Mouse (Mus musculus): ENCODE results near the gene Kmt2d. TPM values are rescaled to one million over a fixed set of nuclear protein-coding genes. Genes with fewer than 3 reads are reported as not detected.

Gene Kmt2d
- polyA plus RNA-seq, 1 experiment from 2014 or later = 13.3 TPM

GRCm38 (mm10) chr15:98839161-98839560, 31.8 kb downstream of the Kmt2d start:
- ATAC-seq (ENCODE audit: low FRiP score) = no peak
- Histone ChIP-seq H3K4me3 (ENCODE audit: low read depth, low read length) (no peak overlapping the region), H3K36me3 (ENCODE audit: control insufficient read depth, insufficient read depth, low read length) (peaks cover 70% of the 10 kb centered on the region), H3K4me1 (ENCODE audit: control insufficient read depth, insufficient read depth, low read length) (no peaks in the 10 kb centered on the region), H3K9me3 (ENCODE audit: control insufficient read depth, low read length) (no peaks in the 10 kb centered on the region), H3K9ac (ENCODE audit: low read length) (no peak overlapping the region), H3K27me3 (ENCODE audit: control insufficient read depth, insufficient read depth, low read length) (no peaks in the 10 kb centered on the region), H3K4me2 (no peak overlapping the region), H3K27ac (ENCODE audit: low read depth, low read length) (no peak overlapping the region)
- DNase-seq (ENCODE audit: low spot score, missing footprints) = no peak
- WGBS = 94% methylated on average over 14 of the region's 14 CpGs

- no peaks in the 10 kb centered on the region for H3K4me1 ChIP-seq (ENCODE audit: control insufficient read depth, insufficient read depth, low read length)
- no peak overlapping the region for H3K27ac ChIP-seq (ENCODE audit: low read depth, low read length)
- no peaks in the 10 kb centered on the region for H3K27me3 ChIP-seq (ENCODE audit: control insufficient read depth, insufficient read depth, low read length)
- no peak overlapping the region for H3K4me2 ChIP-seq
- WGBS = 76% methylated on average over 4 of the region's 4 CpGs
- DNase-seq (ENCODE audit: low spot score, missing footprints) (no peak), ATAC-seq (ENCODE audit: low FRiP score) (no peak)
- no peak overlapping the region for H3K9ac ChIP-seq (ENCODE audit: low read length)
- H3K36me3 ChIP-seq (ENCODE audit: control insufficient read depth, insufficient read depth, low read length) = peaks cover 70% of the 10 kb centered on the region
- H3K4me3 ChIP-seq (ENCODE audit: low read depth, low read length) = no peak overlapping the region
- no peaks in the 10 kb centered on the region for H3K9me3 ChIP-seq (ENCODE audit: control insufficient read depth, low read length)
Observed at GRCm38 (mm10) chr15:98837743-98838103, 33.3 kb downstream of the Kmt2d start.

DNA sequence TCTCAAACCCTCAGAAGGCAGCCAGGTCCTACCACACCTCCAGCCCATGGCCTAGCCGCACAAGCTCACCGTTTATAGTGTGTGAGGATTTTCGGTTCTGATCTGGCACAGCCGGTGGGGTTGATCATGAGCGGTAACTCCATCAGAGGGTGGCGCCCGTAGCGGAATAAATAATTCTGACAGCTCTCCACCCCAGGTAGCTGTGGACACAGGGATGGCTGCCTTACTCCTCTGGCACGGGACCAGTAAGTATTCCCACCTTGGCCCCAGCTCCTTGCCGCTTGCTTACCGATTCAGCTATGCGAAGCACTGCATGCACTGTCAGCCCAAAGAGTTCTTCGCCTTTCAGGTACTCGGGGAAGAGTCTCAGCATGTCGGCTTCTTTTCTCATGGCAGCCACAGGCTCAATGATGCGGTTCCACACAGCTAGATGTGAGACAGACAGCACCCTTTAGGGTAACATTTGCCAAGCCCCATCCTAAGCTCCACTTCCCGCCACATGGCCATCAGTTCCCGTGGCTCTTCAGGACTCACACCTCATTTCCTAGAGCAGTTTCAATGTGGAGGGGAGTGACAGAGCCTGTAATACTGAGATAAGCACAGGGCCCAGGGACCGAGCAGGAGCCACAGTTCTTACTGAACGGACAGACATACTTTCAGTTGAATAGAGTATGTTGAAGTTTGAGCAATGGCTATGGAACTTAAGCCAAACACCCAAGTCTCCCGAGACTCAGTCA, 33.8 kb downstream of the Kmt2d start:
- Histone ChIP-seq H3K4me1 (ENCODE audit: control insufficient read depth, insufficient read depth, low read length) (no peaks in the 10 kb centered on the region), H3K4me2 (no peak overlapping the region), H3K9me3 (ENCODE audit: control insufficient read depth, low read length) (no peaks in the 10 kb centered on the region), H3K4me3 (ENCODE audit: low read depth, low read length) (no peak overlapping the region), H3K9ac (ENCODE audit: low read length) (no peak overlapping the region), H3K27me3 (ENCODE audit: control insufficient read depth, insufficient read depth, low read length) (no peaks in the 10 kb centered on the region), H3K36me3 (ENCODE audit: control insufficient read depth, insufficient read depth, low read length) (peaks cover 65% of the 10 kb centered on the region), H3K27ac (ENCODE audit: low read depth, low read length) (no peak overlapping the region)
- 93% methylated on average over 21 of the region's 21 CpGs for WGBS
- no peak for ATAC-seq (ENCODE audit: low FRiP score)
- no peak for DNase-seq (ENCODE audit: low spot score, missing footprints)

DNA sequence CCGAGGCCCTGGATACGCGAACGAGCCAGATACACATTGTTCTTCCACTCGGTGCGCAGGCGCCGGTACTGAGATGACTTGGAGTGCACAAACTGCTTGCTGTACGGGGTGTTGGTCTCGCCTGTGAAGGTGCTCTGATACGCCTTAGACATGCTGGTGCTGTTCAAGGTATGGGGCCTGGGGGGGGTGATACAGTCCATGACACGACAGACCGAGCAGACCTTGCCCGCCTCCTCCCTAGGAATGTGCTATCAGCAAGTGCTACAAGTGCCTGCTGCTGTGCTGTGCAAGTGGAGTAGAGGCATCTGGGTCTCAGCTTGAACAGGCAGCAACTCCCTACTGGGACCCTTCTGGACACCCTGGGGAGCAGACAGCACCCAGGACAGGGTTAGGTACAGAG, 35.7 kb downstream of the Kmt2d start:
- ATAC-seq (ENCODE audit: low FRiP score) = no peak

GRCm38 (mm10) chr15:98834059-98834458, 36.9 kb downstream of the Kmt2d start:
- Histone ChIP-seq H3K9ac (ENCODE audit: low read length) (no peak overlapping the region), H3K27ac (ENCODE audit: low read depth, low read length) (no peak overlapping the region), H3K36me3 (ENCODE audit: control insufficient read depth, insufficient read depth, low read length) (peaks cover 36% of the 10 kb centered on the region), H3K4me1 (ENCODE audit: control insufficient read depth, insufficient read depth, low read length) (peaks cover 3% of the 10 kb centered on the region), H3K9me3 (ENCODE audit: control insufficient read depth, low read length) (no peaks in the 10 kb centered on the region), H3K27me3 (ENCODE audit: control insufficient read depth, insufficient read depth, low read length) (no peaks in the 10 kb centered on the region), H3K4me2 (no peak overlapping the region), H3K4me3 (ENCODE audit: low read depth, low read length) (no peak overlapping the region)
- DNase-seq (ENCODE audit: low spot score, missing footprints) (no peak), ATAC-seq (ENCODE audit: low FRiP score) (no peak)
- WGBS = 88% methylated on average over 13 of the region's 13 CpGs

More for the DNA sequence above, 35.7 kb downstream of the Kmt2d start:
- Histone ChIP-seq H3K36me3 (ENCODE audit: control insufficient read depth, insufficient read depth, low read length) (peaks cover 48% of the 10 kb centered on the region), H3K9ac (ENCODE audit: low read length) (no peak overlapping the region), H3K27me3 (ENCODE audit: control insufficient read depth, insufficient read depth, low read length) (no peaks in the 10 kb centered on the region), H3K4me2 (no peak overlapping the region), H3K4me3 (ENCODE audit: low read depth, low read length) (no peak overlapping the region), H3K27ac (ENCODE audit: low read depth, low read length) (no peak overlapping the region), H3K9me3 (ENCODE audit: control insufficient read depth, low read length) (no peaks in the 10 kb centered on the region), H3K4me1 (ENCODE audit: control insufficient read depth, insufficient read depth, low read length) (no peaks in the 10 kb centered on the region)
- no peak for DNase-seq (ENCODE audit: low spot score, missing footprints)
- WGBS = 93% methylated on average over 14 of the region's 14 CpGs

DNA sequence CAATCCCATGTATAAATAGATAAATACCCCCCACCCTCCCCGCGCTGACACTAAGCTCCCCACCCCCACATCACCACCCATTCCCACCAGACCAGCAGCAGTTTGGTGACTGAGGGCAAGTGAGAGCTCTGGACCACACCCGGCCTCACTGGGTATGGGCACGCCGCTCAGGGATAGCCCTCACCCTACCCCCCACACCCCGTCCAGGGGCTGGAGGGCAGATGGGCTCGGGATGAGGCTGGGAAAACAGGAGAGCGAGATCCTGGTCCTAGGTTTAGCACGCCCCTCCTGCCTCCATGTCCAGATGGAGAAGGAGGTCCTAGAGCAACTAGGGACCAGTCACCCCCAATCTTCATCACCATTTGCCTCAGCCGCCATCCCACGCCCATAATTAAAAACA, 37.7 kb downstream of the Kmt2d start:
- no peak for ATAC-seq (ENCODE audit: low FRiP score)
- Histone ChIP-seq H3K9me3 (ENCODE audit: control insufficient read depth, low read length) (no peaks in the 10 kb centered on the region), H3K27me3 (ENCODE audit: control insufficient read depth, insufficient read depth, low read length) (no peaks in the 10 kb centered on the region), H3K4me1 (ENCODE audit: control insufficient read depth, insufficient read depth, low read length) (peaks cover 3% of the 10 kb centered on the region), H3K9ac (ENCODE audit: low read length) (no peak overlapping the region), H3K4me3 (ENCODE audit: low read depth, low read length) (no peak overlapping the region), H3K27ac (ENCODE audit: low read depth, low read length) (no peak overlapping the region), H3K36me3 (ENCODE audit: control insufficient read depth, insufficient read depth, low read length) (peaks cover 31% of the 10 kb centered on the region), H3K4me2 (no peak overlapping the region)
- 84% methylated on average over 11 of the region's 11 CpGs for WGBS
- no peak for DNase-seq (ENCODE audit: low spot score, missing footprints)

DNA sequence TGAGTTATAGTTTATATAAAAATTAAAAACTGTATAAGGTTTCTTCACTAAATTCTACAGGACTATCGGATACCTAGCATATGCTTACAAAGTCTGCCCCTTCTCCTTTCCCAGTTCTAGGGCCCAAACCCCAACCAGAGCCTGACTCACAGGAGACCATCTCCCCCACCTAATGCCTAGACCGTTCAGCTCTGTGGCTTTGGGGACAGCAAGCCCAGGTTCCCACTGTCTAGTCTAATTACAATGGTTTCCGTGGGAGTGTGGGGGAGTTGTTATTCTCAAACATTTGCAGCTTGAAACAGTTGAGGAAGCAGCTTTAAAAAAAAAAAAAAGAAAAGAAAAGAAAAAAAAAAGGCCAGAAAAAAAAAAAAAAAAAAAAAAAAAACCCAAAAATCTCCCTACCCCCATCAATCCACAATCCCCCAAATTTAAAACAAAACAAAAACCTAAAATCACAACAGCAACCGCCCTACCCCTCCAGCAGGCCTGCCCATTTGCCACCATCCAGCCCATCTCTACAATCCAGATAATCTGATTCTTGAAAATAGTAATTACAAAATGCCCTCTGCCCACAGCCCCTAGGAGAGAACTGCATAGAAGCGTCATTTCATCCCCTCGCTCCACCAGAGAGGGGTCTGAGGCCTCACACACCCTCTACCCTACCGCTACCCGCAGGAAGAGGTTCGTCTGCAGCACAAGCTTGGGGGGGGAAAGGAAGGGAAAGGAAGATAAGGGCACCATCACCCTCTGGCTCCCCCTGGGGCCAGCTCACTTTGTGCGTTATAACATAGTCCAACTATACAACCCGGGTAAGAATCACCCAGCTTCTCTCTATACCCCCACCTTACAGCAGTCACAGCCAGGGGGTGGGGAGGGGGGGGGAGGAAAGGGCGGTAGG, 38.6 kb downstream of the Kmt2d start:
- no peak overlapping the region for H3K27ac ChIP-seq (ENCODE audit: low read depth, low read length)
- H3K4me2 ChIP-seq = no peak overlapping the region
- H3K4me1 ChIP-seq (ENCODE audit: control insufficient read depth, insufficient read depth, low read length) = peaks cover 3% of the 10 kb centered on the region
- H3K9me3 ChIP-seq (ENCODE audit: control insufficient read depth, low read length) = no peaks in the 10 kb centered on the region
- H3K36me3 ChIP-seq (ENCODE audit: control insufficient read depth, insufficient read depth, low read length) = peaks cover 27% of the 10 kb centered on the region
- DNase-seq (ENCODE audit: low spot score, missing footprints) (no peak), ATAC-seq (ENCODE audit: low FRiP score) (no peak)
- H3K9ac ChIP-seq (ENCODE audit: low read length) = peak overlapping the region; percentile 32; the same call in 1 of the 2 replicates
- 68% methylated on average over 12 of the region's 12 CpGs for WGBS
- no peaks in the 10 kb centered on the region for H3K27me3 ChIP-seq (ENCODE audit: control insufficient read depth, insufficient read depth, low read length)
- H3K4me3 ChIP-seq (ENCODE audit: low read depth, low read length) = no peak overlapping the region

- no peak for DNase-seq (ENCODE audit: low spot score, missing footprints)
- peak overlapping the region; percentile 77; the same call in 1 of the 2 replicates for H3K4me3 ChIP-seq (ENCODE audit: low read depth, low read length)
- peaks cover 3% of the 10 kb centered on the region for H3K4me1 ChIP-seq (ENCODE audit: control insufficient read depth, insufficient read depth, low read length)
- H3K27ac ChIP-seq (ENCODE audit: low read depth, low read length) = peak overlapping the region; percentile 28; the same call in 1 of the 2 replicates
- H3K9me3 ChIP-seq (ENCODE audit: control insufficient read depth, low read length) = no peaks in the 10 kb centered on the region
- peaks cover 20% of the 10 kb centered on the region for H3K36me3 ChIP-seq (ENCODE audit: control insufficient read depth, insufficient read depth, low read length)
- peak; percentile 67 for ATAC-seq (ENCODE audit: low FRiP score)
- peak overlapping the region; percentile 69 for H3K4me2 ChIP-seq
- peak overlapping the region; percentile 10; the same call in 1 of the 2 replicates for H3K9ac ChIP-seq (ENCODE audit: low read length)
- WGBS = 22% methylated on average over 9 of the region's 9 CpGs
- no peaks in the 10 kb centered on the region for H3K27me3 ChIP-seq (ENCODE audit: control insufficient read depth, insufficient read depth, low read length)
Observed at GRCm38 (mm10) chr15:98831684-98832035, 39.3 kb downstream of the Kmt2d start.
